Mouse (Mus musculus): ENCODE data around the gene 1700003E16Rik. TPM values are rescaled to one million over a fixed set of nuclear protein-coding genes. Genes with fewer than 3 reads are reported as not detected.

The 1700003E16Rik gene
- polyA plus RNA-seq, 1 experiment from 2014 or later = 0.77 TPM

DNA sequence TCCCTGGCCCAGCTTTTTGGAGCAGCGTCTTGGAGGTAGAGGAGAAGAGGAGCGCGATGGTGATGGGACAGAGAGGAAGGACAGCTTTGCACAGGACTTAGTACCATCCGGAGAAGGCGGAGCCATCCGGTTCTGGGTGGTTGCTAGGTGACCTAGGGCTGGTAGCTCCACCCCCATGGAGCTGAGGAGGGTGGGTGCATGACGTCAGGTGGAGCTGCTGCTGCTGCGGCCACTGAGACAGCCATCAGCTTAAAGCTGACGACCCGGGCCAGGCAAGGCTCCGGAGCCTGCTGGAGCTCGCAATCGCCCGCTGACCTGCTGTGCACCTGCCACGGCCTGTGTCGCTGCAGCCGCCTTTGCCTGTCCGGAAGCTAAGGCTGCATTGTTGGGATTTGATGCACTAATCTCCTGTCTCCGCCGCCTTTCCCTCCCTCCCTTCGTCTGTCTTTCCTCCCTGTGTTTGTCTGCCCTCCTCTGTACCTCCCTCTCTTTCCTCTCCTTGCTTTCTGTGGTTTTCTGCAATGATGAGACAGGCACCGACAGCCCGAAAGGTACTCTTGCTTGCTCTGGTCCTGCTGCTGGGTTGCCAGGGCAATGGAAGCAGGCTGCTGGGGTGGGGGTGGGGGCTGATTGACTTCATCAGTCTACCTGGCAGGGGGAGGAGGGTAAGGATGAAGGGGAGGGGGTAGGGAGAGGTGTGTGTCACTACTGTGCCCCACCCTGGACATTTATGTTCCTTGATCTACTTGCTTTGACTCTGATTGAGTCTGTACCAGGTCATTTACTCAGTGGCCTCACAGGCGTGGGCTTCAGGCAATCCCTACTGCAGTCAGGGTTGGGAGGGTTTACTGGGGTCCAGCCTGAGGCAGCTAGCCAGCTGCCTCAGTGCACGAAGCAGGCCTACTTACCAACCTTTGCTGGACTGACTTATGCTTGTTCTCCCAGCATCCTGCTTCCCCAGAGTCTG, 30.0 kb downstream of the 1700003E16Rik start:
- Histone ChIP-seq H3K4me3 (ENCODE audit: low read depth, low read length) (no peak overlapping the region; the same call in 1 of the 2 replicates), H3K27me3 (ENCODE audit: control insufficient read depth, insufficient read depth, low read length) (no peaks in the 10 kb centered on the region), H3K4me1 (ENCODE audit: control insufficient read depth, insufficient read depth, low read length) (peaks cover 10% of the 10 kb centered on the region; the same call in 1 of the 2 replicates), H3K27ac (ENCODE audit: low read length) (no peak overlapping the region), H3K9me3 (ENCODE audit: control insufficient read depth, low read depth, low read length) (no peaks in the 10 kb centered on the region), H3K9ac (replicated peaks; ENCODE audit: low read depth, low read length) (no peak overlapping the region), H3K4me2 (replicated peaks; ENCODE audit: low read depth, low read length) (peak overlapping the region; percentile 37), H3K36me3 (ENCODE audit: control insufficient read depth, insufficient read depth, low read length) (peaks cover 34% of the 10 kb centered on the region)
- whole genome bisulfite sequencing = 13% methylated on average over 25 of the region's 25 CpGs
- ATAC-seq (ENCODE audit: insufficient number of reproducible peaks, insufficient read depth, low FRiP score, low read depth) = peak; percentile 68

GRCm38 (mm10) chr6:83186946-83187345, 30.7 kb downstream of the 1700003E16Rik start:
- no peak for ATAC-seq (ENCODE audit: insufficient number of reproducible peaks, insufficient read depth, low FRiP score, low read depth)
- H3K4me1 ChIP-seq (ENCODE audit: control insufficient read depth, insufficient read depth, low read length) = peaks cover 10% of the 10 kb centered on the region; the same call in 1 of the 2 replicates
- 89% methylated on average over 2 of the region's 2 CpGs for WGBS
- no peak overlapping the region; the same call in 1 of the 2 replicates for H3K4me2 ChIP-seq (replicated peaks; ENCODE audit: low read depth, low read length)
- H3K4me3 ChIP-seq (ENCODE audit: low read depth, low read length) = no peak overlapping the region
- no peaks in the 10 kb centered on the region for H3K9me3 ChIP-seq (ENCODE audit: control insufficient read depth, low read depth, low read length)
- no peak overlapping the region for H3K9ac ChIP-seq (replicated peaks; ENCODE audit: low read depth, low read length)
- H3K27ac ChIP-seq (ENCODE audit: low read length) = no peak overlapping the region
- H3K36me3 ChIP-seq (ENCODE audit: control insufficient read depth, insufficient read depth, low read length) = peaks cover 41% of the 10 kb centered on the region
- no peaks in the 10 kb centered on the region for H3K27me3 ChIP-seq (ENCODE audit: control insufficient read depth, insufficient read depth, low read length)

DNA sequence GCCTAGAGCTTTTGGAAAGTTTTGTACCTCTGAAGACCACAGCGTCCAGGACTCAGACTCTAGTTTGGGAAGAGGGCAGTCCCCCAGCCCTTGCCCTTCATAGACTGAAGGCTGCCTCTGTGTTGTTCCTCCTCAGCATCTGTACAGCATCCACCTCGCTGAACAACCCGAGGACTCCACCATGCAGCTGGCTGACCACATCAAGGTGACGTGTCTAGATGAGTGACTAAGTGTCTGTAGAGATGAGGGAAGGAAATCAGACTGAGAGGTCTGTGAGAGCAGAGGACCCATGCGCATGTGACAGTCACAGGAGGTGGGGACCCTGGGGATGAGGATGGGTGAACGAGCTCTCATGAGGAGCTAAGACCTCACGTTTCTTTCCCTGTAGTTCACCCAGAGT, 37.4 kb downstream of the 1700003E16Rik start:
- 88% methylated on average over 7 of the region's 7 CpGs for WGBS
- H3K4me1 ChIP-seq (ENCODE audit: control insufficient read depth, insufficient read depth, low read length) = no peaks in the 10 kb centered on the region

GRCm38 (mm10) chr6:83197345-83198004, 41.3 kb downstream of the 1700003E16Rik start:
- H3K9ac ChIP-seq (replicated peaks; ENCODE audit: low read depth, low read length) = no peak overlapping the region
- H3K4me2 ChIP-seq (replicated peaks; ENCODE audit: low read depth, low read length) = no peak overlapping the region
- no peak overlapping the region for H3K4me3 ChIP-seq (ENCODE audit: low read depth, low read length)
- H3K27me3 ChIP-seq (ENCODE audit: control insufficient read depth, insufficient read depth, low read length) = no peaks in the 10 kb centered on the region
- H3K9me3 ChIP-seq (ENCODE audit: control insufficient read depth, low read depth, low read length) = no peaks in the 10 kb centered on the region
- 54% methylated on average over 15 of the region's 15 CpGs for WGBS
- ATAC-seq (ENCODE audit: insufficient number of reproducible peaks, insufficient read depth, low FRiP score, low read depth) = no peak
- no peaks in the 10 kb centered on the region for H3K4me1 ChIP-seq (ENCODE audit: control insufficient read depth, insufficient read depth, low read length)
- no peak overlapping the region for H3K27ac ChIP-seq (ENCODE audit: low read length)
- H3K36me3 ChIP-seq (ENCODE audit: control insufficient read depth, insufficient read depth, low read length) = peaks cover 66% of the 10 kb centered on the region

More for the DNA sequence above, 37.4 kb downstream of the 1700003E16Rik start:
- ATAC-seq (ENCODE audit: insufficient number of reproducible peaks, insufficient read depth, low FRiP score, low read depth) = no peak
- H3K4me2 ChIP-seq (replicated peaks; ENCODE audit: low read depth, low read length) = no peak overlapping the region
- H3K36me3 ChIP-seq (ENCODE audit: control insufficient read depth, insufficient read depth, low read length) = peaks cover 84% of the 10 kb centered on the region
- no peak overlapping the region for H3K27ac ChIP-seq (ENCODE audit: low read length)
- H3K4me3 ChIP-seq (ENCODE audit: low read depth, low read length) = no peak overlapping the region
- no peak overlapping the region for H3K9ac ChIP-seq (replicated peaks; ENCODE audit: low read depth, low read length)
- no peaks in the 10 kb centered on the region for H3K27me3 ChIP-seq (ENCODE audit: control insufficient read depth, insufficient read depth, low read length)
- no peaks in the 10 kb centered on the region for H3K9me3 ChIP-seq (ENCODE audit: control insufficient read depth, low read depth, low read length)

GRCm38 (mm10) chr6:83203320-83203719, 47.1 kb downstream of the 1700003E16Rik start:
- Histone ChIP-seq H3K4me2 (replicated peaks; ENCODE audit: low read depth, low read length) (no peak overlapping the region), H3K4me3 (ENCODE audit: low read depth, low read length) (no peak overlapping the region), H3K27ac (ENCODE audit: low read length) (no peak overlapping the region), H3K27me3 (ENCODE audit: control insufficient read depth, insufficient read depth, low read length) (no peaks in the 10 kb centered on the region), H3K36me3 (ENCODE audit: control insufficient read depth, insufficient read depth, low read length) (peaks cover 19% of the 10 kb centered on the region), H3K9ac (replicated peaks; ENCODE audit: low read depth, low read length) (no peak overlapping the region), H3K4me1 (ENCODE audit: control insufficient read depth, insufficient read depth, low read length) (0 out of 2 replicates have a peak, but pooled peaks cover 3% of the 10 kb centered on the region), H3K9me3 (ENCODE audit: control insufficient read depth, low read depth, low read length) (no peaks in the 10 kb centered on the region)
- WGBS = 83% methylated on average over 4 of the region's 4 CpGs
- no peak for ATAC-seq (ENCODE audit: insufficient number of reproducible peaks, insufficient read depth, low FRiP score, low read depth)

- Histone ChIP-seq H3K9me3 (ENCODE audit: control insufficient read depth, low read depth, low read length) (no peaks in the 10 kb centered on the region), H3K4me1 (ENCODE audit: control insufficient read depth, insufficient read depth, low read length) (0 out of 2 replicates have a peak, but pooled peaks cover 6% of the 10 kb centered on the region), H3K4me3 (ENCODE audit: low read depth, low read length) (no peak overlapping the region), H3K4me2 (replicated peaks; ENCODE audit: low read depth, low read length) (no peak overlapping the region), H3K36me3 (ENCODE audit: control insufficient read depth, insufficient read depth, low read length) (0 out of 2 replicates have a peak, but pooled peaks cover 4% of the 10 kb centered on the region), H3K27me3 (ENCODE audit: control insufficient read depth, insufficient read depth, low read length) (no peaks in the 10 kb centered on the region), H3K9ac (replicated peaks; ENCODE audit: low read depth, low read length) (no peak overlapping the region), H3K27ac (ENCODE audit: low read length) (no peak overlapping the region)
- WGBS = 86% methylated on average over 3 of the region's 3 CpGs
- no peak for ATAC-seq (ENCODE audit: insufficient number of reproducible peaks, insufficient read depth, low FRiP score, low read depth)
Observed at GRCm38 (mm10) chr6:83205851-83206250, 49.6 kb downstream of the 1700003E16Rik start.

- WGBS = 65% methylated on average over 11 of the region's 11 CpGs
- H3K4me2 ChIP-seq (replicated peaks; ENCODE audit: low read depth, low read length) = no peak overlapping the region
- peaks cover 8% of the 10 kb centered on the region; the same call in 1 of the 2 replicates for H3K4me1 ChIP-seq (ENCODE audit: control insufficient read depth, insufficient read depth, low read length)
- no peaks in the 10 kb centered on the region for H3K36me3 ChIP-seq (ENCODE audit: control insufficient read depth, insufficient read depth, low read length)
- no peak overlapping the region for H3K9ac ChIP-seq (replicated peaks; ENCODE audit: low read depth, low read length)
- H3K4me3 ChIP-seq (ENCODE audit: low read depth, low read length) = no peak overlapping the region
- no peaks in the 10 kb centered on the region for H3K27me3 ChIP-seq (ENCODE audit: control insufficient read depth, insufficient read depth, low read length)
- H3K9me3 ChIP-seq (ENCODE audit: control insufficient read depth, low read depth, low read length) = no peaks in the 10 kb centered on the region
- ATAC-seq (ENCODE audit: insufficient number of reproducible peaks, insufficient read depth, low FRiP score, low read depth) = no peak
- H3K27ac ChIP-seq (ENCODE audit: low read length) = no peak overlapping the region
Observed at GRCm38 (mm10) chr6:83206321-83206720, 50.1 kb downstream of the 1700003E16Rik start.

- Histone ChIP-seq H3K9me3 (ENCODE audit: control insufficient read depth, low read depth, low read length) (no peaks in the 10 kb centered on the region), H3K4me1 (ENCODE audit: control insufficient read depth, insufficient read depth, low read length) (peaks cover 11% of the 10 kb centered on the region; the same call in 1 of the 2 replicates), H3K27me3 (ENCODE audit: control insufficient read depth, insufficient read depth, low read length) (no peaks in the 10 kb centered on the region), H3K36me3 (ENCODE audit: control insufficient read depth, insufficient read depth, low read length) (no peaks in the 10 kb centered on the region), H3K27ac (ENCODE audit: low read length) (no peak overlapping the region), H3K4me2 (replicated peaks; ENCODE audit: low read depth, low read length) (no peak overlapping the region), H3K4me3 (ENCODE audit: low read depth, low read length) (no peak overlapping the region), H3K9ac (replicated peaks; ENCODE audit: low read depth, low read length) (no peak overlapping the region)
- ATAC-seq (ENCODE audit: insufficient number of reproducible peaks, insufficient read depth, low FRiP score, low read depth) = no peak
- 74% methylated on average over 9 of the region's 9 CpGs for WGBS
Observed at GRCm38 (mm10) chr6:83207361-83208049, 51.3 kb downstream of the 1700003E16Rik start.

All from stomach, embryonic 14.5 days (tissue).